Mouse (Mus musculus) embryonic facial prominence, embryonic 13.5 days (tissue): ENCODE data around the gene Cpb2. TPM values are rescaled to one million over a fixed set of nuclear protein-coding genes. Genes with fewer than 3 reads are reported as not detected.

Experiments
- ATAC-seq: fragments of 200-750 bp; cut with Nextera tagmentation; 2 replicates; pipeline ENCODE4 v1.8.0; 2017; ENCODE audit warnings: low read depth; ENCODE audit not compliant: insufficient number of reproducible peaks, insufficient read depth, low FRiP score, low TSS enrichment
- H3K27ac ChIP-seq: fragments of 300-500 bp; sonication (generic); 2 replicates; pipeline ENCODE4 v1.5.1; 2015; ENCODE audit warnings: moderate library complexity, mild to moderate bottlenecking, inconsistent platforms
- H3K27me3 ChIP-seq: fragments of 300-500 bp; sonication (generic); 2 replicates; pipeline ENCODE4 v1.6.1; 2015; ENCODE audit warnings: mild to moderate bottlenecking, inconsistent platforms
- H3K36me3 ChIP-seq: fragments of 300-500 bp; sonication (generic); 2 replicates; pipeline ENCODE4 v1.6.1; 2015; ENCODE audit warnings: mild to moderate bottlenecking, inconsistent platforms
- H3K4me1 ChIP-seq: fragments of 300-500 bp; sonication (generic); 2 replicates; pipeline ENCODE4 v1.6.1; 2015; ENCODE audit warnings: inconsistent platforms
- H3K4me2 ChIP-seq: fragments of 300-500 bp; sonication (generic); 2 replicates; pipeline ENCODE4 v1.6.1; 2015; ENCODE audit warnings: moderate library complexity, mild to moderate bottlenecking, inconsistent platforms
- H3K4me3 ChIP-seq: fragments of 300-500 bp; sonication (generic); 2 replicates; pipeline ENCODE4 v1.5.1; 2015; ENCODE audit warnings: mild to moderate bottlenecking, inconsistent platforms
- H3K9ac ChIP-seq: fragments of 300-500 bp; sonication (generic); 2 replicates; pipeline ENCODE4 v1.6.1; 2015; ENCODE audit warnings: mild to moderate bottlenecking, inconsistent platforms
- H3K9me3 ChIP-seq: fragments of 300-500 bp; sonication (generic); 2 replicates; pipeline ENCODE4 v1.6.1; 2016; ENCODE audit warnings: inconsistent platforms
- WGBS: fragments of 180-500 bp; shearing (Covaris S2); methylation state at CpG from one replicate; pipeline ENCODE4 v1.1.7; 2015; ENCODE audit warnings: mixed read lengths; 5-methylcytosine and 5-hydroxymethylcytosine counted together
- polyA plus RNA-seq: library from polyadenylated mRNA; unstranded; fragments of >200 nt; fragmentation: Nextera tagmentation; extraction: Ambion mirVana; gene quantifications from 2 replicates; pipeline ENCODE4 v1.2.1, GENCODE M21; 2015

Cpb2 gene
- polyA plus RNA-seq, 1 experiment from 2014 or later, result not detected

- ATAC-seq, result no peak
- 45% methylated on average over 5 of the region's 5 CpGs for WGBS
Observed at GRCm38 (mm10) chr14:75256521-75256920, 14.4 kb downstream of the Cpb2 start.

GRCm38 (mm10) chr14:75269531-75269930 lies 27.4 kb downstream of the Cpb2 start:
- no peaks in the 10 kb centered on the region for H3K9me3 ChIP-seq
- H3K4me2 ChIP-seq, result no peak overlapping the region
- H3K27ac ChIP-seq, result no peak overlapping the region
- no peak overlapping the region for H3K4me3 ChIP-seq
- no peaks in the 10 kb centered on the region for H3K27me3 ChIP-seq
- ATAC-seq, result no peak
- no peak overlapping the region for H3K9ac ChIP-seq
- H3K36me3 ChIP-seq, result no peaks in the 10 kb centered on the region
- H3K4me1 ChIP-seq, result no peaks in the 10 kb centered on the region
- WGBS, result 87% methylated on average over 5 of the region's 5 CpGs

More at GRCm38 (mm10) chr14:75256521-75256920, 14.4 kb downstream of the Cpb2 start:
- Histone ChIP-seq H3K4me1 (no peaks in the 10 kb centered on the region), H3K36me3 (no peaks in the 10 kb centered on the region), H3K9ac (no peak overlapping the region), H3K27ac (no peak overlapping the region), H3K27me3 (no peaks in the 10 kb centered on the region), H3K9me3 (no peaks in the 10 kb centered on the region), H3K4me2 (no peak overlapping the region), H3K4me3 (no peak overlapping the region)

DNA sequence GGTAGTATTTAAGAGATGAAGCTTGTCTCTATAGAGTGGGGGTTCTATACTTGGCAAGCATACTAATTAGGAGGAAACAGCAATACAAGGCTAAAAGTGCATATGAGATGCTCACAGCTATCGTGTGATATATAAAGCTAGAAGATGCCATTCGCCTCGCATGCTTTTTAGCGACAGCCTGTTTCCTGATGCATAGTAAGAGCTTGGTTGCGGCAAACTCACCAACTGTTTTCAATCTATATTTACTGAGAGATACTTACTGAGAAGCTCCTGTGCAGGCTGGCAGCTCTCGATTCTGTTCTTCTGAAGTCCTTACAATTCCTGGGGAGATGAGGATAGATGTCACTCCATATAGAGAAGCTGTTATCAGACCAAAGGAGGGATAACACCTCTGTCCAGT lies 37.6 kb downstream of the Cpb2 start:
- 75% methylated on average over 6 of the region's 6 CpGs for WGBS

DNA sequence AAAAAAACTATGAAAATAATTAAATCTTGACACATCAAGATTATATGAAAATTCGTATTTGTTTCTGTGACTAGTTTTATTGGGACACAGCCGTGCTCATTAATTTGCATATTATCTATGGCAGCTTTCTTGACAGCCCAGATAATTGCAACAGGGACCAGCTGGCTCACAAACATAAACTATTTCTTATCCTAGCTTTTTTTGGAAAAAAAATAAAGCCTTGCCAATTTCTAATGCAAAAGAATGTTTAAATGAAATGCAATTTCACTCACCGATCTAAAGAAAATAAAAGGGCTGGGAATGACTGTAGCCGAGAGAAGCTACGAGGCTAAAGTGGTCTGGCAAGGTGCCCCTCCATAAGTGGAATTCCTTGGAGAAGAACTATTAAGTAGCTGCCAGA lies 38.3 kb downstream of the Cpb2 start:
- H3K4me3 ChIP-seq, result no peak overlapping the region
- H3K4me2 ChIP-seq, result no peak overlapping the region
- WGBS, result 59% methylated on average over 5 of the region's 5 CpGs
- H3K27ac ChIP-seq, result no peak overlapping the region
- no peak overlapping the region for H3K9ac ChIP-seq
- peaks cover 8% of the 10 kb centered on the region for H3K4me1 ChIP-seq
- no peaks in the 10 kb centered on the region for H3K27me3 ChIP-seq
- no peaks in the 10 kb centered on the region for H3K9me3 ChIP-seq
- H3K36me3 ChIP-seq, result no peaks in the 10 kb centered on the region
- no peak for ATAC-seq

More for the DNA sequence above, 37.6 kb downstream of the Cpb2 start:
- no peaks in the 10 kb centered on the region for H3K36me3 ChIP-seq
- H3K27me3 ChIP-seq, result no peaks in the 10 kb centered on the region
- no peak overlapping the region for H3K4me3 ChIP-seq
- no peaks in the 10 kb centered on the region for H3K9me3 ChIP-seq
- no peak overlapping the region for H3K9ac ChIP-seq
- ATAC-seq, result no peak
- H3K27ac ChIP-seq, result no peak overlapping the region
- H3K4me1 ChIP-seq, result peaks cover 3% of the 10 kb centered on the region; the same call in 1 of the 2 replicates
- H3K4me2 ChIP-seq, result no peak overlapping the region

GRCm38 (mm10) chr14:75283609-75284192 lies 41.6 kb downstream of the Cpb2 start:
- ATAC-seq, result peak; percentile 23; the same call in 1 of the 2 replicates

DNA sequence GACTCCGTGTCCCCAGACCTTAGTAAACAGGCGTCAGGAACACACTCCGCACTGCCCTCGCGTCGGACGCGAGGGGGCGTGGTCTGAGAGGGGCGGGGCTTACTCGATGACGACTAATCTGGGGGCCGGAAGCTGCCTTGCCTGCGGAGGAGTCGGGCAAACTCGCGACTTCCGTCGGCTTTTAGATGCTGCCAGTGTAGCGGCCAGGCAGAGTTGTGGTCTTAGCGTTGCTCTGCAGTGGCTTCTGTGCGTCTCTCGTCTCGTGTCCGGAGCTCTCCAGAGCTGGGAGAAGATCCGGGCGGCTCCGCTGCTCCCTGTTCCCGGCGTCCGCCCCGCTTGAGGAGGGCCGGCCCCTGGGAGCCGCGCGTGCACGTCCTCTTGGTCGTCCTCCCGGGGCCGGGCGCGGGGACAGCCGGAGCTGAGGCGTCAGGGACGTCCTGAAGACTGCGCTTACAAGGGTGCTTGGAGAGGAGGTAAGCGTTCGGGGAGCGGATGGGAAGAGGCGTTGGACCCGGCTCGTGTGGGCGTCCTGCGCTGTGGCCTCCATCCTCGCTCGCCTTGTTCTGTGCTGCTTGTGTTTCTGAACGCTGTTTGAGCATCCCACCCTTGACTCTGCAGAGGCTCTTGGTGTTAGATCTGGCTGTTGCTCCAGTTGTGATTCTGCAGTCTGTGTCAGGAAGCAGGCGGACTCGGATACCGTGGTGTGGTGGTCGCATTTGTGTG lies 42.3 kb downstream of the Cpb2 start, which contains the start of gene Zc3h13:
Zc3h13 (plus strand) TSS at position 181 of the 723 bp plus-strand sequence.
- under 1% methylated on average over 61 of the region's 61 CpGs for whole genome bisulfite sequencing
- H3K9me3 ChIP-seq, result no peaks in the 10 kb centered on the region

More at GRCm38 (mm10) chr14:75283609-75284192, 41.6 kb downstream of the Cpb2 start:
- peaks cover 10% of the 10 kb centered on the region for H3K4me1 ChIP-seq
- H3K4me2 ChIP-seq, result peak overlapping the region; percentile 77
- H3K36me3 ChIP-seq, result no peaks in the 10 kb centered on the region
- H3K27me3 ChIP-seq, result no peaks in the 10 kb centered on the region
- peak overlapping the region; percentile 100 for H3K4me3 ChIP-seq
- no peak overlapping the region for H3K27ac ChIP-seq
- no peaks in the 10 kb centered on the region for H3K9me3 ChIP-seq
- H3K9ac ChIP-seq, result peak overlapping the region; percentile 97
- 5% methylated on average over 19 of the region's 19 CpGs for WGBS

GRCm38 (mm10) chr14:75301081-75301480 lies 59.0 kb downstream of the Cpb2 start:
- Histone ChIP-seq H3K9ac (no peak overlapping the region), H3K4me3 (no peak overlapping the region), H3K4me1 (no peaks in the 10 kb centered on the region), H3K27me3 (no peaks in the 10 kb centered on the region), H3K27ac (no peak overlapping the region), H3K36me3 (no peaks in the 10 kb centered on the region), H3K4me2 (no peak overlapping the region), H3K9me3 (no peaks in the 10 kb centered on the region)
- ATAC-seq, result no peak
- 95% methylated on average over 1 of the region's 1 CpGs for WGBS

More for the DNA sequence above, 42.3 kb downstream of the Cpb2 start, which contains the start of gene Zc3h13:
- Histone ChIP-seq H3K36me3 (no peaks in the 10 kb centered on the region), H3K9ac (peak within 1 kb of the TSS; percentile 97), H3K4me3 (peak within 1 kb of the TSS; percentile 100), H3K4me2 (peak within 1 kb of the TSS; percentile 85), H3K4me1 (peaks cover 10% of the 10 kb centered on the region), H3K27me3 (no peaks in the 10 kb centered on the region), H3K27ac (peak within 1 kb of the TSS; percentile 88)
- peak; percentile 97 for ATAC-seq

DNA sequence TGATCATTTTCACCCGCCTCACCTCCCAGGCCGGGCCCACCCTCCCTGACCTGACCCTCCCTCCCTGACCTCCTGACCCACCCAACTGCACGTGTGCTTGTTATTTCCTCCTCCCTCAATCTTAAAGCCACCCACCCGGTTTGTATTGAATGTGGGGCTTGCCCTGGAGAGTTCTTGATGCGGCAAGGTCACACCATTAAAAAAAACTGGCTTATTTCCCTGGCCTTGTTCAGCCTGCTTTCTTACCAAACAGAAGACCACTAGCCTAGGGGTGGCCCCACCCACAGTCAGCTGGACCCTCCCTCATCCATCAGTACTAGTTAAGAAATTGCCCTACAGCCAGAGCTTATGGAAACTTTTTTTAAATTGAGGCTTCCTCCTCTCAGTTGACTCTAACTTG lies 61.7 kb downstream of the Cpb2 start:
- Histone ChIP-seq H3K27ac (no peak overlapping the region), H3K4me1 (no peaks in the 10 kb centered on the region), H3K36me3 (no peaks in the 10 kb centered on the region), H3K9me3 (no peaks in the 10 kb centered on the region), H3K4me2 (no peak overlapping the region), H3K4me3 (no peak overlapping the region), H3K27me3 (no peaks in the 10 kb centered on the region), H3K9ac (no peak overlapping the region)
- 21% methylated on average over 5 of the region's 5 CpGs for WGBS
- ATAC-seq, result no peak

DNA sequence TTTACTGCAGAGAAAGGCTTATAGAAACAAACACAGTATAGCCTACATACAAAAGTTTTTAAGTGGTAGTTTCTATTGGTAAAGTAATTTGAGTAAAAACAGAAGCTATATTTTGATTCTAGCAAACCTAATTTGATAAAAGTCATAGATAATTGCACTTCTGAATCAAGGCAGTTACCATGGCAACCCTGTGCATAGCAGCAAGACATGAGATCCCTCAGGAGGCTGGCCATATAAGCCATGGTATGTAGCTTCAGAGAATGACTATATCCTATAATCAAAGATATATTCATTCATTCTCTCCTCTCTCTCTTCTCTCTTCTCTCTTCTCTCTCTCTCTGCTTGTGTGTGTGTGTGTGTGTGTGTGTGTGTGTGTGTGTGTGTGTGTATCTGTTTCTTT lies 65.8 kb downstream of the Cpb2 start:
- no peaks in the 10 kb centered on the region for H3K27me3 ChIP-seq
- H3K4me1 ChIP-seq, result no peaks in the 10 kb centered on the region
- H3K36me3 ChIP-seq, result peaks cover 5% of the 10 kb centered on the region
- no peak overlapping the region for H3K4me3 ChIP-seq
- H3K27ac ChIP-seq, result no peak overlapping the region
- no peaks in the 10 kb centered on the region for H3K9me3 ChIP-seq
- no peak overlapping the region for H3K4me2 ChIP-seq
- no peak overlapping the region for H3K9ac ChIP-seq
- ATAC-seq, result no peak

GRCm38 (mm10) chr14:75309336-75309992 lies 67.4 kb downstream of the Cpb2 start:
- Histone ChIP-seq H3K4me1 (no peaks in the 10 kb centered on the region), H3K4me2 (no peak overlapping the region), H3K4me3 (no peak overlapping the region), H3K9ac (no peak overlapping the region), H3K36me3 (peaks cover 6% of the 10 kb centered on the region), H3K9me3 (no peaks in the 10 kb centered on the region), H3K27ac (no peak overlapping the region), H3K27me3 (no peaks in the 10 kb centered on the region)
- 56% methylated on average over 5 of the region's 5 CpGs for WGBS
- no peak for ATAC-seq

DNA sequence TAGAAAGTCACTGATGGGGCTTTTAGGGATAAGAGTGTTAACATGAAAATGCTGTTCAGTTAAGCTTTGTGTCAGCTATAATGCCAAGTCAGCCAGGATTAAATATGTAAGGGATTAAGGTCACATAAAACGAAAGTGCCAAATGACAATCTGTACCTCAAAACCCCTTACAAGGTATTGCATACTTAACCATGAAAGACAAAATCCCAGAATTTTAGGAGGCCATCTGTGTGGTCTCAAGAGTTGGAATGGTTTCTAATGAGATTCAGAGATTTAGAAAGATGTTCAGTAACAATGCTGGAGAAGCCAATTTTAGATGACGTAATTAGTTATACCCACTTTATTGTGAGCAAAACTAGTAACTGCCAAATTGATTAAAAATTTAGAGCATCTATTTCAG lies 72.4 kb downstream of the Cpb2 start:
- no peaks in the 10 kb centered on the region for H3K27me3 ChIP-seq
- H3K4me2 ChIP-seq, result no peak overlapping the region
- H3K36me3 ChIP-seq, result peaks cover 6% of the 10 kb centered on the region
- no peaks in the 10 kb centered on the region for H3K4me1 ChIP-seq
- no peak overlapping the region for H3K9ac ChIP-seq
- no peaks in the 10 kb centered on the region for H3K9me3 ChIP-seq
- ATAC-seq, result no peak
- no peak overlapping the region for H3K4me3 ChIP-seq
- H3K27ac ChIP-seq, result no peak overlapping the region
- WGBS, result 83% methylated on average over 2 of the region's 2 CpGs
